Mouse (Mus musculus) intestine, postnatal 0 days (tissue): ENCODE data around the gene Ghrhr. TPM values are rescaled to one million over a fixed set of nuclear protein-coding genes. Genes with fewer than 3 reads are reported as not detected.

ENCODE experiments used
- ATAC-seq: fragments of 200-750 bp; cut with Nextera tagmentation; 2 replicates; pipeline ENCODE4 v1.8.0; 2017; ENCODE audit warnings: mild to moderate bottlenecking, moderate TSS enrichment, moderate library complexity
- H3K27ac ChIP-seq: fragments of 300-500 bp; sonication (generic); 2 replicates; pipeline ENCODE4 v1.5.1; 2014; ENCODE audit warnings: mild to moderate bottlenecking, low read depth, low read length, moderate library complexity
- H3K27me3 ChIP-seq: fragments of 300-500 bp; sonication (generic); replicated peaks from 2 replicates; pipeline ENCODE4 v1.6.1; 2014; ENCODE audit warnings: low read length, mixed read lengths; ENCODE audit not compliant: control insufficient read depth, insufficient read depth
- H3K36me3 ChIP-seq: fragments of 300-500 bp; sonication (generic); 2 replicates; pipeline ENCODE4 v1.6.1; 2014; ENCODE audit warnings: mild to moderate bottlenecking, moderate library complexity; ENCODE audit not compliant: control insufficient read depth, insufficient read depth
- H3K4me1 ChIP-seq: fragments of 300-500 bp; sonication (generic); replicated peaks from 2 replicates; pipeline ENCODE4 v1.6.1; 2014; ENCODE audit warnings: antibody characterized with exemption, low read length, mixed read lengths; ENCODE audit not compliant: control insufficient read depth, insufficient read depth
- H3K4me2 ChIP-seq: fragments of 300-500 bp; sonication (generic); replicated peaks from 2 replicates; pipeline ENCODE4 v1.6.1; 2014; ENCODE audit warnings: low read depth, mild to moderate bottlenecking, moderate library complexity
- H3K4me3 ChIP-seq: fragments of 300-500 bp; sonication (generic); 2 replicates; pipeline ENCODE4 v1.5.1; 2014; ENCODE audit warnings: low read depth, low read length
- H3K9ac ChIP-seq: fragments of 300-500 bp; sonication (generic); 2 replicates; pipeline ENCODE4 v1.6.1; 2014; ENCODE audit warnings: mild to moderate bottlenecking, low read depth, low read length
- H3K9me3 ChIP-seq: fragments of 300-500 bp; sonication (generic); 2 replicates; pipeline ENCODE4 v1.6.1; 2016; ENCODE audit warnings: mixed run types; ENCODE audit not compliant: control insufficient read depth
- CTCF ChIP-seq: sonication (generic); IDR thresholded peaks from 2 replicates; pipeline ENCODE4 v1.5.1; 2016; ENCODE audit warnings: low read depth, mild to moderate bottlenecking, control low read depth, antibody characterized with exemption, moderate library complexity
- WGBS: fragments of 180-500 bp; shearing (Covaris S2); extraction: QIAGEN DNeasy Blood & Tissue Kit; methylation state at CpG from one replicate; pipeline ENCODE4 v1.1.7; 2014; 5-methylcytosine and 5-hydroxymethylcytosine counted together
- polyA plus RNA-seq: library from polyadenylated mRNA; unstranded; fragments of >200 nt; fragmentation: Nextera tagmentation; extraction: Ambion mirVana; gene quantifications from 2 replicates; pipeline ENCODE4 v1.2.1, GENCODE M21; 2015

The Ghrhr gene
- polyA plus RNA-seq, 1 experiment from 2014 or later: not detected

DNA sequence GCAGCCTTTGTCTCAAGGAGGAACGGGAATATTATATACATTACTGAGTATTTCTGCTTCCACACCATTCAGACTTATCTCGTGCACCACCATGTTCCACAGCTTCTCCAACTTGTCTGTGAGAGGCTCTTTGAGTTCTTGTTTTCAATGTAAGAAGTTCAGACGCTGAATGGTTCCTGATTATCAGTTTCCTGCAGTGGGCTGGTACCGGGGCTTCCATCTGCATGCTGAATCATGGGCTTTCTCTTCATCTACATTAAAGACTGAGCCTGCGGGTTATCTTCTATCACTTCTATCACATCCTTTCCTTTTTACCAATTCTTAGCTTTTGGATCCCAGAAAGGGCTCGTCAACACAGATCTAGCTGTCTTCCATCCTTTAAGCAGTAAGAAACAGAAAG lies 5.3 kb upstream of the Ghrhr start:
- no peaks in the 10 kb centered on the region for H3K27me3 ChIP-seq
- no peak for TF ChIP-seq CTCF
- no peak overlapping the region for H3K9ac ChIP-seq
- no peak overlapping the region for H3K4me2 ChIP-seq
- WGBS: 84% methylated on average over 6 of the region's 6 CpGs
- H3K27ac ChIP-seq: no peak overlapping the region
- H3K36me3 ChIP-seq: no peaks in the 10 kb centered on the region
- H3K9me3 ChIP-seq: no peaks in the 10 kb centered on the region
- no peaks in the 10 kb centered on the region for H3K4me1 ChIP-seq
- no peak for ATAC-seq
- H3K4me3 ChIP-seq: no peak overlapping the region

GRCm38 (mm10) chr6:55376511-55376910 lies 416 bp downstream of the Ghrhr start:
- Histone ChIP-seq H3K27ac (no peak overlapping the region), H3K9me3 (no peaks in the 10 kb centered on the region), H3K27me3 (no peaks in the 10 kb centered on the region), H3K36me3 (no peaks in the 10 kb centered on the region), H3K4me3 (no peak overlapping the region), H3K4me1 (no peaks in the 10 kb centered on the region), H3K4me2 (no peak overlapping the region), H3K9ac (no peak overlapping the region)
- ATAC-seq: no peak
- 63% methylated on average over 5 of the region's 5 CpGs for WGBS
- no peak for TF ChIP-seq CTCF

DNA sequence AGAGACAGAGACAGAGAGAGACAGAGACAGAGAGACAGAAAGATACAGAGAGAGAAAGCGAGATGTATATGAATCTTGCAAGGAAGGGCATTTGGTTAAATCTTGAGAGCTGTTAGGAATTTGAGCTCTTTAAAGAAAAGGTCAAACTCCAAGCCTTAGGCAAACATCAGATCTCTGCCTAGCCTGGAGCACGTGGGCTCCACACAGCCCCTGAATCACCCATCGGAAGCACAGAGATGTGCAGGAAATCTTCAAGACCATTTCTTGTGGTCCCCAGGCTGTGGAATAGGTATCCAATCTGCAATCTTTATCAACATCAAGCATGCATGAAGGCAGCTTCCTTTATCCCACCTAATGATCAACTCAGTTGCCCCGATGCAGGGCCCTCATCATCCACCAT lies 1.4 kb downstream of the Ghrhr start:
- TF ChIP-seq CTCF: no peak
- Histone ChIP-seq H3K27me3 (no peaks in the 10 kb centered on the region), H3K4me3 (no peak overlapping the region), H3K9me3 (no peaks in the 10 kb centered on the region), H3K36me3 (no peaks in the 10 kb centered on the region), H3K4me2 (no peak overlapping the region), H3K9ac (no peak overlapping the region), H3K27ac (no peak overlapping the region), H3K4me1 (no peaks in the 10 kb centered on the region)
- peak; percentile 54; the same call in 1 of the 2 replicates for ATAC-seq
- 36% methylated on average over 4 of the region's 4 CpGs for WGBS

- no peak overlapping the region for H3K4me2 ChIP-seq
- H3K9me3 ChIP-seq: no peaks in the 10 kb centered on the region
- H3K4me3 ChIP-seq: no peak overlapping the region
- H3K36me3 ChIP-seq: no peaks in the 10 kb centered on the region
- H3K27ac ChIP-seq: no peak overlapping the region
- H3K27me3 ChIP-seq: no peaks in the 10 kb centered on the region
- WGBS: 51% methylated on average over 3 of the region's 3 CpGs
- ATAC-seq: no peak
- H3K4me1 ChIP-seq: no peaks in the 10 kb centered on the region
- TF ChIP-seq CTCF: peak; percentile 84
- no peak overlapping the region for H3K9ac ChIP-seq
Measured at GRCm38 (mm10) chr6:55379641-55380335, 3.7 kb downstream of the Ghrhr start.

DNA sequence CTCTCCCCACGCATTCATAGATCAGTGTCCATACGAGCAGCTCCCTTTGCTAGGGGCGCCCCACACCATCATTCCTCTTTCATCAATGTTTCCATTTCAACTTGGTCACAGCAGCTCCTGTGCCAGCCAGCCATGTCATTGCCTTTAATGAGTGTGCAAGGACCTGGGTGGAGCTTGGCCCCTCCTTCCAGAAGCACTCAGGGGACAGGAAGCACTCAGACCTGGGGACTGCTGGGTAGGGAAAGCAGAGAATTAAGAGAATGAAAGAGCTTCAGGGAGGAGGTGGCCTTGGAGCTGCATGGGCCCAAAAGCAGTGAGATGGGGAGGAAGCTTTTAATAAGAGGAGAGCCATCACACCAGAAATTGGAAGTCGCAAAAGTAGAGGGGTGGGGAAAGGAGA lies 5.9 kb downstream of the Ghrhr start:
- Histone ChIP-seq H3K9ac (no peak overlapping the region), H3K4me2 (no peak overlapping the region), H3K4me1 (no peaks in the 10 kb centered on the region), H3K4me3 (no peak overlapping the region), H3K9me3 (no peaks in the 10 kb centered on the region), H3K27me3 (no peaks in the 10 kb centered on the region), H3K36me3 (no peaks in the 10 kb centered on the region), H3K27ac (no peak overlapping the region)
- WGBS: 81% methylated on average over 4 of the region's 4 CpGs
- TF ChIP-seq CTCF: no peak
- no peak for ATAC-seq

DNA sequence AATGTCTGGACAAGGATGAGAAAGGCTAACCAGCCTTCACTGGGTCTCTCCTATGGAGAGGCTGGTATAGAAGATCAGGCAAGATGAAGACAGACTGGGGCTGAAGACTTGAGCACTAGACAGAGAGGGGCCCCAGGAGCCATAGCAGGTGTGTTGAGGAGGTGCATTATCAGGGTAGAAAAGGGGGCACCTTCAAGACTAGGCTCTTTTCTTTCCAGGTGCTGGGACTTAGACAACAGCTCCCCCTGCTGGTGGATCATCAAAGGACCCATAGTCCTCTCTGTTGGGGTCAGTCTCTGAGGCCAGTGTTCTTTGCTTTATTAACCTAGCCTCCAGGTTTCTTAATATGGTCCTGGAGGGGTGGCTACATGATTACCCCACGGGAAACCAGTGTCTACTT lies 7.8 kb downstream of the Ghrhr start:
- 3% methylated on average over 1 of the region's 1 CpGs for WGBS
- H3K4me2 ChIP-seq: no peak overlapping the region
- no peaks in the 10 kb centered on the region for H3K4me1 ChIP-seq
- peak; percentile 63 for ATAC-seq
- no peak overlapping the region for H3K4me3 ChIP-seq
- no peak overlapping the region for H3K27ac ChIP-seq
- no peaks in the 10 kb centered on the region for H3K36me3 ChIP-seq
- no peak overlapping the region for H3K9ac ChIP-seq
- TF ChIP-seq CTCF: peak; percentile 89
- no peaks in the 10 kb centered on the region for H3K9me3 ChIP-seq
- no peaks in the 10 kb centered on the region for H3K27me3 ChIP-seq
